Mouse (Mus musculus): ENCODE data around the gene Baiap3. TPM values are rescaled to one million over a fixed set of nuclear protein-coding genes. Genes with fewer than 3 reads are reported as not detected.
"Not testable (repeated sequence)": the region's sequence is repeated elsewhere in the genome, so short reads cannot be mapped to it uniquely, and the experiment has no call there.

Gene Baiap3
- total RNA-seq, 4 experiments from 2014 or later = 12.8 to 44.5 (median 22.1) TPM

GRCm38 (mm10) chr17:25244239-25244638, 11.9 kb downstream of the Baiap3 start:
- DNase-seq = no peak

- DNase-seq = no peak
Observed at GRCm38 (mm10) chr17:25243131-25243780, 12.9 kb downstream of the Baiap3 start.

- peak; percentile 75 for DNase-seq
Observed at GRCm38 (mm10) chr17:25239695-25240636, 16.2 kb downstream of the Baiap3 start, which contains the start of the genes Gnptg and Tsr3. Gnptg (minus strand) TSS chr17:25240124. Tsr3 (plus strand) TSS chr17:25240170.

- DNase-seq = no peak
Observed at GRCm38 (mm10) chr17:25235635-25236034, 20.5 kb downstream of the Baiap3 start.

- DNase-seq = not testable (repeated sequence)
Observed at GRCm38 (mm10) chr17:25231621-25232020, 24.5 kb downstream of the Baiap3 start.

GRCm38 (mm10) chr17:25230700-25231099, 25.5 kb downstream of the Baiap3 start:
- no peak for DNase-seq

GRCm38 (mm10) chr17:25230014-25230655, 26.0 kb downstream of the Baiap3 start:
- DNase-seq = not testable (repeated sequence)

GRCm38 (mm10) chr17:25227991-25228390, 28.2 kb downstream of the Baiap3 start:
- no peak for DNase-seq

- DNase-seq = no peak
Observed at GRCm38 (mm10) chr17:25225659-25226058, 30.5 kb downstream of the Baiap3 start.

GRCm38 (mm10) chr17:25224586-25225222, 31.5 kb downstream of the Baiap3 start:
- no peak for DNase-seq

- DNase-seq = no peak
Observed at GRCm38 (mm10) chr17:25222951-25223601, 33.1 kb downstream of the Baiap3 start.

GRCm38 (mm10) chr17:25222504-25222940, 33.6 kb downstream of the Baiap3 start:
- DNase-seq = peak; percentile 29

GRCm38 (mm10) chr17:25221821-25222503, 34.2 kb downstream of the Baiap3 start:
- peak; percentile 50 for DNase-seq

- DNase-seq = no peak
Observed at GRCm38 (mm10) chr17:25220746-25221145, 35.4 kb downstream of the Baiap3 start.

GRCm38 (mm10) chr17:25219492-25220295, 36.5 kb downstream of the Baiap3 start:
- no peak for DNase-seq

GRCm38 (mm10) chr17:25218967-25219366, 37.2 kb downstream of the Baiap3 start:
- no peak for DNase-seq

GRCm38 (mm10) chr17:25215431-25215830, 40.7 kb downstream of the Baiap3 start:
- DNase-seq = no peak

- no peak for DNase-seq
Observed at GRCm38 (mm10) chr17:25211705-25212104, 44.5 kb downstream of the Baiap3 start.

- no peak for DNase-seq
Observed at GRCm38 (mm10) chr17:25210680-25211466, 45.3 kb downstream of the Baiap3 start.
